29 mouse cellular contexts compared by ENCODE assay signal in genomic region chr17:84732612-84733011, GRCm38 (mm10). TPM values are rescaled to one million over a fixed set of nuclear protein-coding genes. Genes with fewer than 3 reads are reported as not detected.
A peak's percentile ranks its signal among the peaks of the same experiment; 100 is the strongest.
DNase-seq lines count a peak whose midpoint lies in the region; ATAC-seq and TF ChIP-seq lines count a peak whose summit lies in the region.
"Had no signal": no experiment of that assay in that cellular context is flagged by ENCODE, and none has a peak within 500 bp of the region (broad histone marks: within the 10 kb centered on the region; RNA-seq: fewer than 3 reads in every experiment).

No protein-coding gene starts in this region.

- H3K4me3 ChIP-seq in midbrain, embryonic 11.5 days (ENCODE audit: low read depth, low read length), result no peak overlapping the region
- H3K4me3 ChIP-seq in midbrain, embryonic 13.5 days (replicated peaks), result no peak overlapping the region
- no peak overlapping the region for H3K4me3 ChIP-seq in G1E (ENCODE audit: low read depth, low read length)
- H3K4me3 ChIP-seq: gastrocnemius, adult 2 months; hindbrain, embryonic 12.5 days; intestine, embryonic 15.5 days; layer of hippocampus, adult 2 months; liver, embryonic 15.5 days; lung, embryonic 15.5 days; neural tube, embryonic 13.5 days; stomach, embryonic 15.5 days had no signal

- ATAC-seq in midbrain, embryonic 11.5 days (ENCODE audit: low FRiP score), result no peak
- ATAC-seq in midbrain, embryonic 13.5 days, result no peak
- ATAC-seq in G1E (ENCODE audit: extremely low read depth, insufficient number of reproducible peaks, low FRiP score, poor library complexity, severe bottlenecking), result no peak
- ATAC-seq in erythroid progenitor cell, adult 5-6 weeks (replicated peaks; ENCODE audit: low FRiP score, poor library complexity, severe bottlenecking), result peak; percentile 71
- ATAC-seq: forebrain, embryonic 16.5 days; hindbrain, postnatal 0 days; intestine, embryonic 15.5 days had no signal

- 93% methylated on average over 8 of the region's 8 CpGs for WGBS in midbrain, embryonic 11.5 days
- WGBS in midbrain, embryonic 13.5 days, result 97% methylated on average over 8 of the region's 8 CpGs

- TF ChIP-seq CTCF in G1E (IDR thresholded peaks at IDR 0.05; ENCODE audit: low read depth, low read length), result no peak

- H3K27me3 ChIP-seq in midbrain, embryonic 11.5 days (ENCODE audit: control insufficient read depth, insufficient read depth, low read length), result no peaks in the 10 kb centered on the region
- H3K27me3 ChIP-seq in midbrain, embryonic 13.5 days, result no peaks in the 10 kb centered on the region
- H3K27me3 ChIP-seq in G1E (ENCODE audit: insufficient read depth, low read length), result no peaks in the 10 kb centered on the region
- H3K27me3 ChIP-seq: hindbrain, embryonic 12.5 days; intestine, embryonic 15.5 days; liver, embryonic 15.5 days; lung, embryonic 15.5 days; neural tube, embryonic 13.5 days; stomach, embryonic 15.5 days had no signal

- H3K4me2 ChIP-seq in midbrain, embryonic 11.5 days, result no peak overlapping the region
- H3K4me2 ChIP-seq in midbrain, embryonic 13.5 days (replicated peaks), result no peak overlapping the region
- H3K4me2 ChIP-seq: hindbrain, embryonic 12.5 days; intestine, embryonic 15.5 days; liver, embryonic 15.5 days; lung, embryonic 15.5 days; neural tube, embryonic 13.5 days; stomach, embryonic 15.5 days had no signal

- intact Hi-C loops in heart, postnatal 10 days (cut with DNase I), result no loop called here

- H3K4me1 ChIP-seq in midbrain, embryonic 11.5 days (ENCODE audit: control insufficient read depth, insufficient read depth, low read length), result no peaks in the 10 kb centered on the region
- no peaks in the 10 kb centered on the region for H3K4me1 ChIP-seq in midbrain, embryonic 13.5 days (replicated peaks)
- H3K4me1 ChIP-seq in G1E (ENCODE audit: insufficient read depth, low read depth, low read length), result peaks cover 31% of the 10 kb centered on the region
- H3K4me1 ChIP-seq: hindbrain, embryonic 12.5 days; intestine, embryonic 15.5 days; lung, embryonic 15.5 days; neural tube, embryonic 13.5 days; stomach, embryonic 15.5 days had no signal

- H3K27ac ChIP-seq in midbrain, embryonic 11.5 days (ENCODE audit: low read depth, low read length), result no peak overlapping the region
- H3K27ac ChIP-seq in midbrain, embryonic 13.5 days, result no peak overlapping the region
- H3K27ac ChIP-seq: gastrocnemius, adult 2 months; hindbrain, embryonic 12.5 days; hindbrain, postnatal 0 days; intestine, embryonic 15.5 days; layer of hippocampus, adult 2 months; liver, embryonic 15.5 days; lung, embryonic 15.5 days; neural tube, embryonic 13.5 days; stomach, embryonic 15.5 days had no signal

- peaks cover 7% of the 10 kb centered on the region; the same call in 1 of the 2 replicates for H3K36me3 ChIP-seq in midbrain, embryonic 11.5 days (ENCODE audit: control insufficient read depth, insufficient read depth, low read length)
- H3K36me3 ChIP-seq in midbrain, embryonic 13.5 days, result peaks cover 22% of the 10 kb centered on the region
- peaks cover 79% of the 10 kb centered on the region for H3K36me3 ChIP-seq in G1E (replicated peaks)

- peak; percentile 14 for DNase-seq in midbrain, embryonic 11.5 days (ENCODE audit: low spot score, missing footprints)
- peak; percentile 15 for DNase-seq in G1E (ENCODE audit: low spot score)
- DNase-seq in right cerebral cortex, postnatal 14 days, result no peak
- no peak for DNase-seq in heart, postnatal 10 days
- DNase-seq: cerebellum, adult 2 months; cerebellum, postnatal 14 days; gastrocnemius, adult 2 months; gastrocnemius, postnatal 36 days; kidney, adult 2 months; kidney, postnatal 36 days; left cerebral cortex, postnatal 4 days; lung, postnatal 4 days had no signal

- H3K9ac ChIP-seq in midbrain, embryonic 11.5 days (ENCODE audit: low read length), result no peak overlapping the region
- H3K9ac ChIP-seq in midbrain, embryonic 13.5 days (replicated peaks), result no peak overlapping the region
- H3K9ac ChIP-seq: hindbrain, embryonic 12.5 days; intestine, embryonic 15.5 days; liver, embryonic 15.5 days; lung, embryonic 15.5 days; neural tube, embryonic 13.5 days; stomach, embryonic 15.5 days had no signal

- H3K9me3 ChIP-seq in midbrain, embryonic 11.5 days (ENCODE audit: control insufficient read depth, low read length), result no peaks in the 10 kb centered on the region
- H3K9me3 ChIP-seq in midbrain, embryonic 13.5 days, result no peaks in the 10 kb centered on the region
- no peaks in the 10 kb centered on the region for H3K9me3 ChIP-seq in G1E (replicated peaks)
- H3K9me3 ChIP-seq: hindbrain, embryonic 12.5 days; intestine, embryonic 15.5 days; liver, embryonic 15.5 days; lung, embryonic 15.5 days; neural tube, embryonic 13.5 days; stomach, embryonic 15.5 days had no signal

RNA-seq across cellular contexts. Expression of gene Abcg5, which starts 49.8 kb away (rescaled TPM):
- 1.9 and 2.4 TPM in 2 replicates for polyA plus RNA-seq in midbrain, embryonic 11.5 days (2014; fragmentation: Nextera tagmentation; extraction: Ambion mirVana)
- polyA plus RNA-seq in midbrain, embryonic 13.5 days (2015; fragmentation: Nextera tagmentation; extraction: Ambion mirVana), result 1.1 and 3.0 TPM in 2 replicates
- not detected in 2 replicates for total RNA-seq in G1E (2014; fragmentation: Nextera tagmentation)
- total RNA-seq in G1E (2017), result 0.16 TPM in 1 of 2 replicates, not detected in the other
- not detected in 2 replicates for polyA plus RNA-seq in G1E (2012)
- not detected in 2 replicates for total RNA-seq in erythroid progenitor cell, adult 5-6 weeks (2015; ENCODE audit: low replicate concordance)
- not detected in 2 replicates for total RNA-seq in erythroid progenitor cell, adult 5-6 weeks (2017; ENCODE audit: low replicate concordance)
- total RNA-seq in heart, postnatal 10 days (2021), result not detected
- total RNA-seq: adrenal gland, adult 18-20 months; gastrocnemius, adult 2 months; gastrocnemius, postnatal 36 days; heart, adult 8-10 months; heart, postnatal 25 days; layer of hippocampus, adult 2 months; layer of hippocampus, postnatal 14 days had no signal

RNA-seq across cellular contexts. Expression of gene Abcg8, which starts 56.5 kb away (rescaled TPM):
- polyA plus RNA-seq in midbrain, embryonic 11.5 days (2014; fragmentation: Nextera tagmentation; extraction: Ambion mirVana), result 0.21 TPM in 1 of 2 replicates, not detected in the other
- polyA plus RNA-seq in midbrain, embryonic 13.5 days (2015; fragmentation: Nextera tagmentation; extraction: Ambion mirVana), result 0.11 TPM in 1 of 2 replicates, not detected in the other
- total RNA-seq in G1E (2014; fragmentation: Nextera tagmentation), result not detected in 2 replicates
- total RNA-seq in G1E (2017), result 0.05 and 0.12 TPM in 2 replicates
- not detected in 2 replicates for polyA plus RNA-seq in G1E (2012)
- not detected in 2 replicates for total RNA-seq in erythroid progenitor cell, adult 5-6 weeks (2015; ENCODE audit: low replicate concordance)
- total RNA-seq in erythroid progenitor cell, adult 5-6 weeks (2017; ENCODE audit: low replicate concordance), result not detected in 2 replicates
- total RNA-seq in heart, postnatal 10 days (2021), result not detected
- total RNA-seq: adrenal gland, adult 18-20 months; gastrocnemius, adult 2 months; gastrocnemius, postnatal 36 days; heart, postnatal 25 days; hindbrain, postnatal 0 days; layer of hippocampus, adult 2 months; layer of hippocampus, postnatal 14 days; left cerebral cortex, postnatal 4 days had no signal
- polyA plus RNA-seq: cerebellum, adult 2 months; cortical plate, adult 2 months; forebrain, embryonic 16.5 days; heart, embryonic 14.5 days; hindbrain, postnatal 0 days; lung, embryonic 15.5 days; neural tube, embryonic 13.5 days had no signal

RNA-seq across cellular contexts. Expression of gene Lrpprc, which starts 58.0 kb away (rescaled TPM):
- polyA plus RNA-seq in midbrain, embryonic 11.5 days (2014; fragmentation: Nextera tagmentation; extraction: Ambion mirVana), result 53.9 and 59.1 TPM in 2 replicates
- polyA plus RNA-seq in midbrain, embryonic 13.5 days (2015; fragmentation: Nextera tagmentation; extraction: Ambion mirVana), result 42.0 and 44.3 TPM in 2 replicates
- 111 and 136 TPM in 2 replicates for total RNA-seq in G1E (2014; fragmentation: Nextera tagmentation)
- 116 and 121 TPM in 2 replicates for total RNA-seq in G1E (2017)
- 16.7 and 16.9 TPM in 2 replicates for polyA plus RNA-seq in G1E (2012)
- total RNA-seq in erythroid progenitor cell, adult 5-6 weeks (2015; ENCODE audit: low replicate concordance), result 20.5 and 30.3 TPM in 2 replicates
- 31.0 and 58.3 TPM in 2 replicates for total RNA-seq in erythroid progenitor cell, adult 5-6 weeks (2017; ENCODE audit: low replicate concordance)
- 100 to 1,000 TPM; 152 to 158 TPM for total RNA-seq in heart, postnatal 10 days (2021)

Comparison
In these comparisons a context has a peak if more than half of its experiments do, and no peak if none do; other contexts are left out.
1. DNase-seq: peak in midbrain, embryonic 11.5 days (single experiment) and G1E (single experiment); none in right cerebral cortex, postnatal 14 days (single experiment) and heart, postnatal 10 days (0 of 2).